Mouse (Mus musculus) intestine, postnatal 0 days (tissue): ENCODE results near the gene Litaf. TPM values are rescaled to one million over a fixed set of nuclear protein-coding genes. Genes with fewer than 3 reads are reported as not detected.

Experiments
- ATAC-seq: fragments of 200-750 bp; cut with Nextera tagmentation; 2 replicates; pipeline ENCODE4 v1.8.0; 2017; ENCODE audit warnings: mild to moderate bottlenecking, moderate TSS enrichment, moderate library complexity
- H3K27ac ChIP-seq: fragments of 300-500 bp; sonication (generic); 2 replicates; pipeline ENCODE4 v1.5.1; 2014; ENCODE audit warnings: mild to moderate bottlenecking, low read depth, low read length, moderate library complexity
- H3K27me3 ChIP-seq: fragments of 300-500 bp; sonication (generic); replicated peaks from 2 replicates; pipeline ENCODE4 v1.6.1; 2014; ENCODE audit warnings: low read length, mixed read lengths; ENCODE audit not compliant: control insufficient read depth, insufficient read depth
- H3K36me3 ChIP-seq: fragments of 300-500 bp; sonication (generic); 2 replicates; pipeline ENCODE4 v1.6.1; 2014; ENCODE audit warnings: mild to moderate bottlenecking, moderate library complexity; ENCODE audit not compliant: control insufficient read depth, insufficient read depth
- H3K4me1 ChIP-seq: fragments of 300-500 bp; sonication (generic); replicated peaks from 2 replicates; pipeline ENCODE4 v1.6.1; 2014; ENCODE audit warnings: antibody characterized with exemption, low read length, mixed read lengths; ENCODE audit not compliant: control insufficient read depth, insufficient read depth
- H3K4me2 ChIP-seq: fragments of 300-500 bp; sonication (generic); replicated peaks from 2 replicates; pipeline ENCODE4 v1.6.1; 2014; ENCODE audit warnings: low read depth, mild to moderate bottlenecking, moderate library complexity
- H3K4me3 ChIP-seq: fragments of 300-500 bp; sonication (generic); 2 replicates; pipeline ENCODE4 v1.5.1; 2014; ENCODE audit warnings: low read depth, low read length
- H3K9ac ChIP-seq: fragments of 300-500 bp; sonication (generic); 2 replicates; pipeline ENCODE4 v1.6.1; 2014; ENCODE audit warnings: mild to moderate bottlenecking, low read depth, low read length
- H3K9me3 ChIP-seq: fragments of 300-500 bp; sonication (generic); 2 replicates; pipeline ENCODE4 v1.6.1; 2016; ENCODE audit warnings: mixed run types; ENCODE audit not compliant: control insufficient read depth
- CTCF ChIP-seq: sonication (generic); IDR thresholded peaks from 2 replicates; pipeline ENCODE4 v1.5.1; 2016; ENCODE audit warnings: low read depth, mild to moderate bottlenecking, control low read depth, antibody characterized with exemption, moderate library complexity
- WGBS: fragments of 180-500 bp; shearing (Covaris S2); extraction: QIAGEN DNeasy Blood & Tissue Kit; methylation state at CpG from one replicate; pipeline ENCODE4 v1.1.7; 2014; 5-methylcytosine and 5-hydroxymethylcytosine counted together
- polyA plus RNA-seq: library from polyadenylated mRNA; unstranded; fragments of >200 nt; fragmentation: Nextera tagmentation; extraction: Ambion mirVana; gene quantifications from 2 replicates; pipeline ENCODE4 v1.2.1, GENCODE M21; 2015

The Litaf gene
- polyA plus RNA-seq, 1 experiment from 2014 or later: 168 TPM

DNA sequence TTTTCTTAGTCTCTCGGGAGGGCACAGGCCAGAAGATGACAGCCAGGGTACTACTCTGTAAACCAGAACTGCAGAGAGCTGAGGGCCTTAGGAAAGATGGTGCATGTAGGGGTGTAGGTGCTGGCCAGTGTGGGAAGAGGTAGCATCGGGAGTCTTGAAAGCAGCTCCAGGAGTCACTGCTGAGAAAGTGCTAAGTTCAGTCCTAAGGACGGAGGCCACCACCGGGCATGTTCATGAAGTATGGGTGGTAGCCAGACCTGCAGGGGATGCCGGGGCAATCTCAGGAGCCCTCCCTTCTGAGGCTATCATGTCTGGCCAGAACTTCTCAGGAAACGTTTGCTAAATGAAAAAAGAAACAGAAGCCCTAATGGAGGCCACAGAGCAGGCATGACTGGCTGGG lies 3.3 kb upstream of the Litaf start:
- ATAC-seq: no peak
- H3K27me3 ChIP-seq: no peaks in the 10 kb centered on the region
- no peak overlapping the region for H3K9ac ChIP-seq
- no peak overlapping the region; the same call in 1 of the 2 replicates for H3K27ac ChIP-seq
- H3K4me3 ChIP-seq: no peak overlapping the region
- H3K4me1 ChIP-seq: peaks cover 12% of the 10 kb centered on the region
- 57% methylated on average over 6 of the region's 6 CpGs for WGBS
- peaks cover 8% of the 10 kb centered on the region for H3K36me3 ChIP-seq
- H3K9me3 ChIP-seq: no peaks in the 10 kb centered on the region
- no peak for TF ChIP-seq CTCF
- 0 out of 2 replicates have a peak overlapping the region, but pooled peaks have one; percentile 24 for H3K4me2 ChIP-seq

DNA sequence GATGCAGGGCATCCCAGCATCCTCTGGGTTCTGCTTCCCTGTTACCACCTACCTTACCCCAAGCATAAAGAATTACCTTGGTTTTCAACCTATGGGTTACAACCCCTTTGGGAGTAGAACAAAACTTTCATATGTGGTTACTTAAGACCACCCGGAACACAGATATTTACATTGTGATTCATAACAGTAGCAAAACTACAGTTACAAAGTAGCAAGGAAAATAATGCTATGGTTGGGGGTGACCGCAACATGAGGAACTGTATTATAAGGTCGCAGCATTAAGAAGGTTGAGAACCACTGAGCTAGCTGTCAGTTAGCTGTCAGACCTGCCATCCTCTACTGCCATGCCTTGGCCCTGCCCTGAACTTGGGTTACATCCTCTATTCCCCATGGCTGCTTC lies 2.7 kb upstream of the Litaf start:
- Histone ChIP-seq H3K36me3 (peaks cover 2% of the 10 kb centered on the region; the same call in 1 of the 2 replicates), H3K4me1 (peaks cover 12% of the 10 kb centered on the region), H3K4me3 (no peak overlapping the region), H3K27ac (no peak overlapping the region), H3K4me2 (no peak overlapping the region), H3K9ac (no peak overlapping the region), H3K9me3 (no peaks in the 10 kb centered on the region), H3K27me3 (no peaks in the 10 kb centered on the region)
- 89% methylated on average over 3 of the region's 3 CpGs for WGBS
- no peak for ATAC-seq
- no peak for TF ChIP-seq CTCF

DNA sequence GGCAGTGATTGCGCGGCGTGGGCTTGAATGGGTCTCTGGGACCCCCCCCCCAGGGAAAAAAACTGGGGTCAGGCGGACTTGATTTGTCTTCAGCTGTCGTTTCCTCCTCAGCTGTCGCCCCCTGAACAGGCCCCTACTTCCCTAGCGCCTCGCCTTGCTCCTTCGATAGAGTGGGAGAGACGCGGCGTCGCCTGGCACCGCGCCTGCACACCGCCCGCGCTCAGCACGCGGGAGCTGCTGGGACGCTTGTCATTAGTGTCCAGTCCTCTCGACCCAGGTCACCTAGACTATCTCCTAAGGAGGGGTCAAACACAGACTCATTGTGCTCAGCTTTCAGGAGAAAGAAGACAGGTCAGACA lies 855 bp upstream of the Litaf start:
- no peak for ATAC-seq
- H3K27ac ChIP-seq: peak overlapping the region; percentile 76
- H3K4me3 ChIP-seq: peak overlapping the region; percentile 80
- no peaks in the 10 kb centered on the region for H3K36me3 ChIP-seq
- no peaks in the 10 kb centered on the region for H3K9me3 ChIP-seq
- under 1% methylated on average over 22 of the region's 22 CpGs for WGBS
- H3K27me3 ChIP-seq: no peaks in the 10 kb centered on the region
- no peak for TF ChIP-seq CTCF
- H3K4me1 ChIP-seq: peaks cover 12% of the 10 kb centered on the region
- peak overlapping the region; percentile 70 for H3K9ac ChIP-seq
- H3K4me2 ChIP-seq: peak overlapping the region; percentile 93

DNA sequence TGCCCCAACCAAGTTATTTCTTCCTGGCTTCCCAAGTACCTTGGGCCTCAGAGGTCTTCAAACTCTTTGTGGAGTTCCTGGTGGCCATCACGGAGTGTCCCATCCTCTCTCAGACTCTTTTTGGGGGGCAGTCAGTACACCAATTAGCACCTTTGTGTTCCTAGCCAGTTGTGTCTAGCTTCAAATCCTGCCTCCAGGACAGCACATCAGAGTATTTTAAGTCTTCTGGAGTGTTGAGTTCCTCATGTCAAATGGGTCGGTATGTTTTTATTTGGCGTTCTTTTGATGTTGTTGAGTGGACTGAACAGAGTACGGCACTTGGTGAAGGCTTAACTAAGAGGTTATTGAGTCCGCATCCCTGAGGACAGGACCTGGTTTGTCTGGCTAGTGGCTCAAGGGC lies 526 bp downstream of the Litaf start:
- 67% methylated on average over 5 of the region's 5 CpGs for WGBS
- Histone ChIP-seq H3K4me1 (peaks cover 12% of the 10 kb centered on the region), H3K36me3 (no peaks in the 10 kb centered on the region), H3K4me2 (peak overlapping the region; percentile 93), H3K9me3 (no peaks in the 10 kb centered on the region), H3K4me3 (peak overlapping the region; percentile 80; the same call in 1 of the 2 replicates), H3K9ac (no peak overlapping the region), H3K27me3 (no peaks in the 10 kb centered on the region), H3K27ac (no peak overlapping the region)
- ATAC-seq: no peak
- TF ChIP-seq CTCF: no peak

DNA sequence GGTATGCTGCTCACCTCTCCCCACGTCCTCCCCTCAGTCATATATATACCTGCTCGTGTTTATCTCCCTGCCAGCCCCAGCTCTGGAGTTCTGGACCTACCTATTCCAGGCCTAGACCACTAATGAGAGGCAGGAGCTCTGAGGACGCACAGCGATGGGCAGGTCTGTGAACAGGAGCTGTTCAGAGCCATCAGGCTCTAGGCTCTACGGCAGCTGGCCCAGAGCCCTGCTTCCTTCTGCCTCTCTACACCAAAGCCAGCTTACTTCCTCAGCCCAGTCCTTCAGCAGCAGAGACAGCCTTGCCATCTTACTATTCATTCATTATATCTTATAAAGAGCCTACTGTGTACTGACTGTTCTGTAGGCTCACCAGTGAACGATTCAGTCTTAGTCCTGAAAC lies 1.2 kb downstream of the Litaf start:
- Histone ChIP-seq H3K9ac (no peak overlapping the region), H3K36me3 (no peaks in the 10 kb centered on the region), H3K4me1 (peaks cover 5% of the 10 kb centered on the region), H3K27ac (no peak overlapping the region), H3K27me3 (no peaks in the 10 kb centered on the region), H3K4me3 (no peak overlapping the region), H3K9me3 (no peaks in the 10 kb centered on the region), H3K4me2 (no peak overlapping the region)
- ATAC-seq: no peak
- WGBS: 89% methylated on average over 6 of the region's 6 CpGs
- TF ChIP-seq CTCF: no peak

DNA sequence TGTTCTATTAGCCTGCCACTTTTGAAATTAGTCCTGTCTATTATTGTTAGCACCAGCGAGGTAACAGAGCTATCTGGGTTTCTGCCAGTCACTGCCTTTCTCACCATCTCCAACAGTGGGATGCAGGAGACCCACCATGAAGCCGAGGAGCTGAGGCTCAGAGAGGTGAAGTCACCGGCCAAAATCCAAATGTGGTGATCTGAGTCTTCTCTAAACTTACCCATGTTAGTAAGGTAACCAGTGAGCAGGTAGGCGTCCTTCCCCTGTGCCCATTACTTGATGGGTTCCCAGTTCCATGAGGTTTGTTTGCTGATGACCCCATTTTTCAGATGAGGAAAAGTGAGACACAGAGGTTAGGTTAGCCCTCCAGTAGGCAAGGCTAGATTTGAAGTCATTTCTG lies 1.6 kb downstream of the Litaf start:
- Histone ChIP-seq H3K4me2 (no peak overlapping the region), H3K27me3 (no peaks in the 10 kb centered on the region), H3K27ac (no peak overlapping the region), H3K9ac (no peak overlapping the region), H3K4me1 (peaks cover 3% of the 10 kb centered on the region), H3K9me3 (no peaks in the 10 kb centered on the region), H3K4me3 (no peak overlapping the region), H3K36me3 (no peaks in the 10 kb centered on the region)
- ATAC-seq: no peak
- TF ChIP-seq CTCF: no peak
- 89% methylated on average over 4 of the region's 4 CpGs for WGBS
